Mouse (Mus musculus) heart, postnatal 0 days (tissue): ENCODE results near the gene Psg25. TPM values are rescaled to one million over a fixed set of nuclear protein-coding genes. Genes with fewer than 3 reads are reported as not detected.

Experiments
- ATAC-seq: fragments of 200-750 bp; cut with Nextera tagmentation; 2 replicates; pipeline ENCODE4 v1.8.0; 2017; ENCODE audit warnings: low read depth, moderate number of reproducible peaks, moderate library complexity; ENCODE audit not compliant: insufficient read depth
- DNase-seq: peaks from one replicate; pipeline ENCODE4 v3.0.0-alpha.2; 2016; ENCODE audit warnings: low spot score
- H3K27ac ChIP-seq: fragments of 300-500 bp; sonication (generic); 2 replicates; pipeline ENCODE4 v1.5.1; 2014; ENCODE audit warnings: low read depth, mild to moderate bottlenecking
- H3K27me3 ChIP-seq: fragments of 300-500 bp; sonication (generic); 2 replicates; pipeline ENCODE4 v1.6.1; 2014; ENCODE audit warnings: low read length, mixed read lengths; ENCODE audit not compliant: control insufficient read depth, insufficient read depth
- H3K36me3 ChIP-seq: fragments of 300-500 bp; sonication (generic); replicated peaks from 2 replicates; pipeline ENCODE4 v1.6.1; 2014; ENCODE audit warnings: low read length, mixed read lengths; ENCODE audit not compliant: control insufficient read depth, insufficient read depth
- H3K4me1 ChIP-seq: fragments of 300-500 bp; sonication (generic); 2 replicates; pipeline ENCODE4 v1.6.1; 2014; ENCODE audit warnings: antibody characterized with exemption; ENCODE audit not compliant: control insufficient read depth, insufficient read depth
- H3K4me2 ChIP-seq: fragments of 300-500 bp; sonication (generic); 2 replicates; pipeline ENCODE4 v1.6.1; 2014; ENCODE audit warnings: low read depth, mild to moderate bottlenecking, low read length, moderate library complexity
- H3K4me3 ChIP-seq: fragments of 300-500 bp; sonication (generic); 2 replicates; pipeline ENCODE4 v1.5.1; 2014; ENCODE audit warnings: low read depth, low read length
- H3K9ac ChIP-seq: fragments of 300-500 bp; sonication (generic); replicated peaks from 2 replicates; pipeline ENCODE4 v1.6.1; 2014; ENCODE audit warnings: low read depth, low read length, mixed read lengths
- H3K9me3 ChIP-seq: fragments of 300-500 bp; sonication (generic); replicated peaks from 2 replicates; pipeline ENCODE4 v1.6.1; 2016; ENCODE audit warnings: low read length; ENCODE audit not compliant: control insufficient read depth
- CTCF ChIP-seq: IDR thresholded peaks from 2 replicates; pipeline ENCODE4 v1.5.1; 2016; ENCODE audit warnings: antibody characterized with exemption, control low read depth, low read depth
- EP300 ChIP-seq: IDR thresholded peaks from 2 replicates; pipeline ENCODE4 v1.6.1; 2016; ENCODE audit warnings: antibody characterized with exemption, low read depth
- WGBS: fragments of 180-500 bp; shearing (Covaris S2); extraction: QIAGEN DNeasy Blood & Tissue Kit; methylation state at CpG from one replicate; pipeline ENCODE4 v1.1.7; 2014; 5-methylcytosine and 5-hydroxymethylcytosine counted together
- polyA plus RNA-seq: library from polyadenylated mRNA; unstranded; fragments of >200 nt; fragmentation: Nextera tagmentation; extraction: Ambion mirVana; gene quantifications from 2 replicates; pipeline ENCODE4 v1.2.1, GENCODE M21; 2015
- total RNA-seq: library from RNA; depleted of rRNA; stranded (reverse); fragments of >200 nt; gene quantifications from 2 replicates; pipeline ENCODE4 v1.2.3, GENCODE M21; 2014; ENCODE audit warnings: low replicate concordance; rRNA removed

Psg25 gene
- total and polyA plus RNA-seq, 2 experiments from 2014 or later: not detected

DNA sequence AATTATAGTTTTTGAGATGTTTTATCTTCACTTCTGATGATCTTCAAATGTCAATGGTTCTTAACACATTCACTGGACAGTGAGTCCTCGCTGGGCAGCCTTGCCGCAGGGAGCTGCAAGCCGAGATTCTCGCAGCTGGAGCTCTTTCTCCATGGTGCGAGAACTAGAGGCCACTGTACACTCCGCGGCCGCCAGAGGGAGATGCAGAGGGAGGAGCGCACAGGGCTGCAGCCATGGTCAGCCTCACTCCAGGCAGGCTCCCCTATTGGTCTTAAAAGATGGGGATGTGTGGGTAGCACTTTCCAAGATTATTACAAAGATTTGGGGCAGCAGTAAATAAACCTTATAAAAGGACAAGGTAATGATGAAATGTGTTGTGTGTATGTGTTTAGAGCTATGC is 20.6 kb downstream of the Psg25 start:
- no peak overlapping the region for H3K4me3 ChIP-seq
- no peak overlapping the region for H3K9ac ChIP-seq
- no peak overlapping the region for H3K27ac ChIP-seq
- TF ChIP-seq CTCF: peak; percentile 38
- TF ChIP-seq EP300: no peak
- WGBS: 9% methylated on average over 9 of the region's 9 CpGs
- H3K4me2 ChIP-seq: no peak overlapping the region
- no peak for ATAC-seq
- no peaks in the 10 kb centered on the region for H3K36me3 ChIP-seq
- no peaks in the 10 kb centered on the region for H3K9me3 ChIP-seq
- no peaks in the 10 kb centered on the region for H3K27me3 ChIP-seq
- no peaks in the 10 kb centered on the region for H3K4me1 ChIP-seq
- DNase-seq: no peak

DNA sequence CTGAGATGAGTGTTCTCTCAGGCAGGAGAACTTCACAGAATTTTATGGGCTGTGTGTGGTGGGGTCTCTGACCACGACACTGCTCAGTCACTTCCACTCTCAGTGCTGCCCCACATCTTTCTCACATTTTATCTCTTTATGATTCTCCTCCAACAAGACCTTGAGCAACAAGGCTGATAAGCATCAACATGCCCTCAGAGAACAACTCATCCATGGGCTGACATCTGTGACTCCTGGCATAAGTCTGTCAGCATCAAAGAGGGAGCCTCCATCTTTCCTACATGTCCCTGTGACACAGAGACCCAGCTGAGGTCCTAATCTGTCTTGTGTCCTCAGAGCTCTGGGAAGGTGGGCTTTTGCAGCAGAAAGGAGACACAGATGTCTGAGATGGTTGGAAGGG is 48.0 kb downstream of the Psg25 start, which contains the start of gene Psg26:
TSS of gene Psg26 (minus strand) at position 101 of the 400 bp plus-strand sequence.
- Histone ChIP-seq H3K4me2 (no peak within 1 kb of the TSS), H3K9ac (no peak within 1 kb of the TSS), H3K4me1 (no peaks in the 10 kb centered on the region), H3K4me3 (no peak within 1 kb of the TSS), H3K36me3 (no peaks in the 10 kb centered on the region), H3K27me3 (no peaks in the 10 kb centered on the region), H3K27ac (no peak within 1 kb of the TSS), H3K9me3 (peaks cover 7% of the 10 kb centered on the region; the same call in 1 of the 2 replicates)
- TF ChIP-seq EP300: no peak
- no peak for TF ChIP-seq CTCF
- no peak for ATAC-seq
- WGBS: 68% methylated on average over 1 of the region's 1 CpGs
- DNase-seq: no peak

Other genes with a start within 250 kb of the Psg25 start
- not detected in 2 replicates for gene Psg18, start 177.3 kb downstream of the Psg25 start, total RNA-seq
- not detected in 2 replicates for gene Psg18, start 177.3 kb downstream of the Psg25 start, polyA plus RNA-seq
- not detected in 2 replicates for gene Psg28, start 100.2 kb downstream of the Psg25 start, total RNA-seq
- not detected in 2 replicates for gene Psg28, start 100.2 kb downstream of the Psg25 start, polyA plus RNA-seq
- not detected in 2 replicates for gene Psg26, start 48.1 kb downstream of the Psg25 start, total RNA-seq
- not detected in 2 replicates for gene Psg26, start 48.1 kb downstream of the Psg25 start, polyA plus RNA-seq
- gene Psg27, start 35.0 kb upstream of the Psg25 start, total RNA-seq: not detected in 2 replicates
- gene Psg27, start 35.0 kb upstream of the Psg25 start, polyA plus RNA-seq: not detected in 2 replicates
- gene Psg23, start 84.2 kb upstream of the Psg25 start, total RNA-seq: not detected in 2 replicates
- not detected in 2 replicates for gene Psg23, start 84.2 kb upstream of the Psg25 start, polyA plus RNA-seq
- gene Psg21, start 124.5 kb upstream of the Psg25 start, total RNA-seq: not detected in 2 replicates
- gene Psg21, start 124.5 kb upstream of the Psg25 start, polyA plus RNA-seq: not detected in 2 replicates
- gene Psg20, start 153.9 kb upstream of the Psg25 start, total RNA-seq: not detected in 2 replicates
- not detected in 2 replicates for gene Psg20, start 153.9 kb upstream of the Psg25 start, polyA plus RNA-seq
- gene Psg22, start 185.8 kb upstream of the Psg25 start, total RNA-seq: not detected in 2 replicates
- 0.05 TPM in 1 of 2 replicates, not detected in the other for gene Psg22, start 185.8 kb upstream of the Psg25 start, polyA plus RNA-seq